Mouse (Mus musculus): Measurements from ENCODE around the gene Ilf3. TPM values are rescaled to one million over a fixed set of nuclear protein-coding genes. Genes with fewer than 3 reads are reported as not detected.
A peak's percentile ranks its signal among the peaks of the same experiment; 100 is the strongest.

Gene Ilf3
- polyA plus RNA-seq, 1 experiment = 4.7 TPM

DNA sequence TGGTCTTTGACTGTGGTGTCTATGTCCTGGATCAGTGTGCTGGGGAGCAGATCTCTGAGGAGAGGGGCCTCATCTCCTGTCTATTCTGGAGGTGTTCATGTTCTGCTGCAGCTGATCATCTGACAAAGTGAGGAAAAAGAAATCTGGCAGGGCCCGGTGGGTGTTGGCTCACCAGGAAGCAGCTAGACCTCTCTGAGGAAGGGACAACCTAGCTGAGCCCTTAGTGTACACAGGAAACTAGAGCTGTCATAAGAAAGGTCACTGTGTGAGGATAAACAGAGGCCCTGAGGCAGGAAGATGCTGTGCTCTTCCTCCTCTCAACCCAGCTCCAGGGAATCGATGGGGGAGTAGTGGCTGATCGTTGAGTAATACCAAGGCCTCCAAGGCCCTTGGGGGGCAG lies 82.6 kb downstream of the Ilf3 start:
- Histone ChIP-seq H3K9me3 (ENCODE audit: control insufficient read depth, low read length) (no peaks in the 10 kb centered on the region), H3K4me3 (replicated peaks) (no peak overlapping the region), H3K27me3 (ENCODE audit: control insufficient read depth) (no peaks in the 10 kb centered on the region), H3K36me3 (ENCODE audit: control insufficient read depth) (peaks cover 65% of the 10 kb centered on the region), H3K4me1 (ENCODE audit: control insufficient read depth) (peaks cover 50% of the 10 kb centered on the region)
- TF ChIP-seq TAL1 (IDR thresholded peaks at IDR 0.05; ENCODE audit: low read length) (no peak), GATA1 (IDR thresholded peaks at IDR 0.05; ENCODE audit: low read length) (no peak)

DNA sequence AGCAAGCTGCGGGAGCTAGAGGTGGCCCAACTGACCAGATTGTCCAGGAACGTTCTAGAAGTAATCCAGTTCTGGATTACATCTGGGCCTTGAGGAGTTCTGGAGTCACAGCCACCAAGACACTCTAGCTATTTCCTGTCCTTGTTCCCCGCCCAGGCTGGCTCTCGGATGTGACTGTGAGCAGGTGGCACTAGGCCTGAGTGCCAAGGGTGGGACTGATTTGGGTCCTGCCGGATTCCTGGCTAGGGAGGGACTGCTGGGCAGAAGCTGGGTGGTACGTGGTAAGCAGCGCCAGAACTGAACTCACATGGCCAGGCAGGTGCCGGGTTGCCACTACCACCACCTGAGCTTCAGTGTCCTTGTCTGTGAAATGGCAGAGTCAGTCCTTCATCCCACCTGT lies 83.7 kb downstream of the Ilf3 start:
- no peaks in the 10 kb centered on the region for H3K9me3 ChIP-seq (ENCODE audit: control insufficient read depth, low read length)
- no peaks in the 10 kb centered on the region for H3K27me3 ChIP-seq (ENCODE audit: control insufficient read depth)
- H3K4me3 ChIP-seq (replicated peaks) = peak overlapping the region; percentile 10
- no peak for TF ChIP-seq TAL1 (IDR thresholded peaks at IDR 0.05; ENCODE audit: low read length)
- no peak for TF ChIP-seq GATA1 (IDR thresholded peaks at IDR 0.05; ENCODE audit: low read length)
- H3K4me1 ChIP-seq (ENCODE audit: control insufficient read depth) = peaks cover 55% of the 10 kb centered on the region
- H3K36me3 ChIP-seq (ENCODE audit: control insufficient read depth) = peaks cover 61% of the 10 kb centered on the region

DNA sequence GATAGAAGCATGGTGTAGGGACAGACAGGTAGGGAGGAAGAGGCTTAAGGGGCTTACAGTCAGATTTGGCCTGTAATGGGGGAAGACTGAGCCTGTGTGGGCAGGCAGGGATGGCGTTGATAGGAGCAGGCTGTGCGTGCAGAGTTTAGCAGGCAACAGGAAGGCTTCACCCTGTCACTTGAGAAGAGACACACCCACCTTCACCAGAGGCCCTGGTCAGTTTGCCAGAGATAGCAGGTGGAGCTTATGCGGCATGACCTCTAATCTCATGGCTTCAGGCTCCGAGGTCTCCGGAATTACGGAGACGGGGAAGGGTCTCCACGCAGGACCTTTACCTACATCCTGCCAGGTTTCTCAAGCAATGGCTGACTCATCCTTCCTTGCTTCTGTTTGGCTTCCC lies 84.2 kb downstream of the Ilf3 start:
- Histone ChIP-seq H3K4me1 (ENCODE audit: control insufficient read depth) (peaks cover 58% of the 10 kb centered on the region), H3K4me3 (replicated peaks) (peak overlapping the region; percentile 31), H3K27me3 (ENCODE audit: control insufficient read depth) (no peaks in the 10 kb centered on the region), H3K36me3 (ENCODE audit: control insufficient read depth) (peaks cover 60% of the 10 kb centered on the region), H3K9me3 (ENCODE audit: control insufficient read depth, low read length) (no peaks in the 10 kb centered on the region)
- TF ChIP-seq GATA1 (IDR thresholded peaks at IDR 0.05; ENCODE audit: low read length) (peak; percentile 18; the same call in 1 of the 2 replicates), TAL1 (IDR thresholded peaks at IDR 0.05; ENCODE audit: low read length) (0 out of 3 replicates have a peak, but pooled peaks have one; percentile 15)

DNA sequence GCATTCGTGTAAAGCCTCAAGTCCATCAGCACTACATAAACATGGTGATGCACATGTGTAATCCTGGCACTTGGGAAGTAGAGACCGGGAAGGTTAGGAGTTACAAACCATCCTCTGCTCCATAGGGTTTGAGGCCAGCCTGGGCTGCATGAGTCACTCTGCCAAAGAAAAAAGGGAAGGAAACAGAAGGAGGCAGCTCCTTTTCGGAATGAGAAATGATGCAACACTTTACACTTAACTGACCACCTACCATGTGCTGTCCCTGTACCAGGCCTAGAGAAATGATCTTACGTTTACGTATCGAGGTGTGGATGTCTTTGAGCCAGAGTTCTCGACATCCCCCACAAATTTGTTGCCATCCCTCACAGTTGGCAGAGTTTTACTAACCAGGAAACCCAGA lies 85.3 kb downstream of the Ilf3 start:
- Histone ChIP-seq H3K27me3 (ENCODE audit: control insufficient read depth) (no peaks in the 10 kb centered on the region), H3K36me3 (ENCODE audit: control insufficient read depth) (peaks cover 57% of the 10 kb centered on the region), H3K9me3 (ENCODE audit: control insufficient read depth, low read length) (no peaks in the 10 kb centered on the region), H3K4me3 (replicated peaks) (no peak overlapping the region), H3K4me1 (ENCODE audit: control insufficient read depth) (peaks cover 59% of the 10 kb centered on the region)
- TF ChIP-seq GATA1 (IDR thresholded peaks at IDR 0.05; ENCODE audit: low read length) (no peak), TAL1 (IDR thresholded peaks at IDR 0.05; ENCODE audit: low read length) (no peak)

DNA sequence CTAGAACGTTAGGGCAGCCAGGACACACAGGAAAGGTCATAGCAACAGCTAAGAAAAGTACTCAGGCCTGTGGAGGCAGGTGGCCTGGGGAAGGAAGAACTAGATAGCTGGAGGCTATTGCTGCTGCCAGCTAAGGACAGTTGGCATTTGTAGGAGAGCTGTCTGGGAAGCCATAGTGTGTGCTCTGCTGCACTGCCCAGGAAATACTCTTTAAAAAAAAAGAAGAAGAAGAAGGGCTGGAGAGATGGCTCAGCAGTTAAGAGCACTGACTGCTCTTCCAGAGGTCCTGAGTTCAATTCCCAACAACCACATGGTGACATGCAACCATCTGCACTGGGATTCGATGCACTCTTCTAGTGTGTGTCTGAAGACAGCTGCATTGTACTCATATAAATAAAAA lies 85.8 kb downstream of the Ilf3 start:
- Histone ChIP-seq H3K4me3 (replicated peaks) (no peak overlapping the region), H3K36me3 (ENCODE audit: control insufficient read depth) (peaks cover 58% of the 10 kb centered on the region), H3K27me3 (ENCODE audit: control insufficient read depth) (no peaks in the 10 kb centered on the region), H3K4me1 (ENCODE audit: control insufficient read depth) (peaks cover 57% of the 10 kb centered on the region), H3K9me3 (ENCODE audit: control insufficient read depth, low read length) (no peaks in the 10 kb centered on the region)
- TF ChIP-seq TAL1 (IDR thresholded peaks at IDR 0.05; ENCODE audit: low read length) = no peak
- TF ChIP-seq GATA1 (IDR thresholded peaks at IDR 0.05; ENCODE audit: low read length) = no peak

DNA sequence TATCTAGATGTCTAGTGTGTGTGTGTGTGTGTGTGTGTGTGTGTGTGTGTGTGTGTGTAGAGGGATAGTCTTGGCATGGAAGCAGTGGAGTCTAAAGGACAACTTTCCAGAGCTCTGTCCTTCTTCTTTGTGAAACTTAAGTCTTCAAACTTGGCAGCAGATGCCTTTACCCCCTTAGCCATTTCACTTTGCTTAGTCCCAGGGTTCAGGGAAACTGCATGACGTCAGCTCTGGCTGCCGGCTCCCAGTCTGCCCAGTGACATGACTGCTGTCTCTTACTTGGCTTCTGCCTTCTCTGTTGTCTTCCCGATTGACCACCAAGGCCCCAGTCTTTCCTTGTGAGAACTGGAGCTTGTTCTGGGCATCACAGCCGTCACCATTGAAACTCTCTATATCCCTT lies 86.9 kb downstream of the Ilf3 start:
- H3K4me3 ChIP-seq (replicated peaks) = no peak overlapping the region
- H3K27me3 ChIP-seq (ENCODE audit: control insufficient read depth) = no peaks in the 10 kb centered on the region
- peaks cover 50% of the 10 kb centered on the region for H3K4me1 ChIP-seq (ENCODE audit: control insufficient read depth)
- TF ChIP-seq GATA1 (IDR thresholded peaks at IDR 0.05; ENCODE audit: low read length) (no peak), TAL1 (IDR thresholded peaks at IDR 0.05; ENCODE audit: low read length) (no peak)
- no peaks in the 10 kb centered on the region for H3K9me3 ChIP-seq (ENCODE audit: control insufficient read depth, low read length)
- peaks cover 58% of the 10 kb centered on the region for H3K36me3 ChIP-seq (ENCODE audit: control insufficient read depth)

Other genes with a start within 250 kb of the Ilf3 start
- 0.26 and 0.30 TPM in 2 replicates for gene Tyk2, start 236.6 kb upstream of the Ilf3 start, polyA plus RNA-seq (2012)
- gene Cdc37, start 217.9 kb upstream of the Ilf3 start, polyA plus RNA-seq (2012) = 12.7 and 17.4 TPM in 2 replicates
- 0.04 and 0.05 TPM in 2 replicates for gene Pde4a, start 202.2 kb upstream of the Ilf3 start, polyA plus RNA-seq (2012)
- gene Keap1, start 128.5 kb upstream of the Ilf3 start, polyA plus RNA-seq (2012) = 4.2 and 5.2 TPM in 2 replicates
- gene S1pr5, start 119.4 kb upstream of the Ilf3 start, polyA plus RNA-seq (2012) = not detected in 2 replicates
- 25.4 and 30.2 TPM in 2 replicates for gene Atg4d, start 102.6 kb upstream of the Ilf3 start, polyA plus RNA-seq (2012)
- 3.5 and 4.6 TPM in 2 replicates for gene Kri1, start 79.9 kb upstream of the Ilf3 start, polyA plus RNA-seq (2012)
- gene Cdkn2d, start 76.5 kb upstream of the Ilf3 start, polyA plus RNA-seq (2012) = 36.6 and 42.6 TPM in 2 replicates
- gene Ap1m2, start 55.5 kb upstream of the Ilf3 start, polyA plus RNA-seq (2012) = not detected in 2 replicates
- gene Slc44a2, start 47.2 kb upstream of the Ilf3 start, polyA plus RNA-seq (2012) = 0.76 and 0.82 TPM in 2 replicates
- 1.7 and 2.0 TPM in 2 replicates for gene Qtrt1, start 44.0 kb downstream of the Ilf3 start, polyA plus RNA-seq (2012)
- gene Dnm2, start 57.0 kb downstream of the Ilf3 start, polyA plus RNA-seq (2012) = 112 and 129 TPM in 2 replicates
- gene Tmed1, start 142.4 kb downstream of the Ilf3 start, polyA plus RNA-seq (2012) = 0.47 and 0.75 TPM in 2 replicates
- gene AB124611, start 158.3 kb downstream of the Ilf3 start, polyA plus RNA-seq (2012) = 0.13 and 0.39 TPM in 2 replicates
- gene Carm1, start 179.0 kb downstream of the Ilf3 start, polyA plus RNA-seq (2012) = 41.9 and 46.0 TPM in 2 replicates
- gene Timm29, start 224.9 kb downstream of the Ilf3 start, polyA plus RNA-seq (2012) = 0.74 and 1.2 TPM in 2 replicates
- gene Yipf2, start 225.0 kb downstream of the Ilf3 start, polyA plus RNA-seq (2012) = 0.20 and 0.25 TPM in 2 replicates
- 11.0 and 11.3 TPM in 2 replicates for gene Smarca4, start 248.3 kb downstream of the Ilf3 start, polyA plus RNA-seq (2012)